Mouse (Mus musculus): ENCODE measurements around the gene Calr.

DNA sequence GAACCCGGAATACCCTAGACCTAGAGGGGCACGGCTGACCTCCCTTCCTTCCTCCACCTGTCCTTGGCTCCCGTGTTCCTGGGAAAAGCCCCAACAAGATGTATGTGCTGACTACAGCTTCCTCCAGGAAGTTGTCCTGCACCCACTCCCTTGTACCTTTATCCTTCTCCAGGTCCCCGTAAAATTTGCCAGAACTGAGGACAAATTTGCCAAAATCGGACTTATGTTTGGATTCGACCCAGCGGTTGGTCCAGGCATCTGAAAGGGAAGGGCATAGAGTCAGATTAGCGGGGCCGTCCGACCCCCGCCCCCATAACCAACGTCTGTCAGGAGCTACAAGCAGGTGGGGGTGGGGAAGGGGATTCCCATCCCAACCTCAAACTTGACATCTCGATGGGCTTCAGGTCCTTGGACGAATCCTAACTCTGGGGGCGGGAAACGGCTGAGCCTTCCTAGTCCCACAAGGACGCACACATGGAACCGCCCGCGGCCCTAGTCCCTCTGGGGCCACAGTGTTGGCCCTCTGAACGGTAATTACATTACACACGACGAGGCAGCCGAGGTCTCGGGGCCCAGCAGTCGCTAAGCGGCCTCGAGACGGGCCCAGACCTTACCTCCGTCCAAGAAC, 526 bp downstream of the Calr start:
- TF ChIP-seq GATA1 (IDR thresholded peaks at IDR 0.05; ENCODE audit: low read depth, low read length) (no peak), POLR2A (IDR thresholded peaks at IDR 0.05; ENCODE audit: control insufficient read depth in 1 of 2, insufficient read depth in 1 of 2, low read depth in 1 of 2, low read length in 2 of 2, poor library complexity in 1 of 2) (no peak), POLR2AphosphoS2 (IDR thresholded peaks at IDR 0.05; ENCODE audit: low read length) (no peak), MYC (IDR thresholded peaks at IDR 0.05; ENCODE audit: low read depth, low read length) (no peak), MEF2A (IDR thresholded peaks at IDR 0.05; ENCODE audit: extremely low read depth, insufficient replicate concordance, low read depth, low read length, poor library complexity, severe bottlenecking) (no peak), CTCF (IDR thresholded peaks at IDR 0.05 in 2 of 3, conservative IDR thresholded peaks at IDR 0.05 in 1 of 3; ENCODE audit: control insufficient read depth in 1 of 3, insufficient read depth in 1 of 3, low read depth in 2 of 3, low read length in 3 of 3, poor library complexity in 1 of 3, severe bottlenecking in 1 of 3) (no peak), GABPA (IDR thresholded peaks at IDR 0.05; ENCODE audit: low read depth, low read length) (no peak), ZNF384 (IDR thresholded peaks at IDR 0.05; ENCODE audit: low read depth, low read length) (no peak), USF2 (IDR thresholded peaks at IDR 0.05; ENCODE audit: borderline replicate concordance in 1 of 2, insufficient read depth in 1 of 2, low read depth in 1 of 2, low read length in 2 of 2) (no peak), CHD2 (IDR thresholded peaks at IDR 0.05; ENCODE audit: low read length) (no peak), E2F4 (IDR thresholded peaks at IDR 0.05; ENCODE audit: borderline replicate concordance, low read depth, low read length) (no peak), MXI1 (IDR thresholded peaks at IDR 0.05; ENCODE audit: low read depth, low read length) (no peak)
